Mouse (Mus musculus) liver, embryonic 15.5 days (tissue): ENCODE results near the gene Fam120a. TPM values are rescaled to one million over a fixed set of nuclear protein-coding genes. Genes with fewer than 3 reads are reported as not detected.

Source experiments
- ATAC-seq: fragments of 200-750 bp; cut with Nextera tagmentation; 2 replicates; pipeline ENCODE4 v1.8.0; 2017; ENCODE audit warnings: moderate number of reproducible peaks, mild to moderate bottlenecking, moderate library complexity; ENCODE audit not compliant: insufficient read depth
- H3K27ac ChIP-seq: fragments of 300-500 bp; sonication (generic); replicated peaks from 2 replicates; pipeline ENCODE4 v1.5.1; 2015; ENCODE audit warnings: mild to moderate bottlenecking, inconsistent platforms
- H3K27me3 ChIP-seq: fragments of 300-500 bp; sonication (generic); 2 replicates; pipeline ENCODE4 v1.6.1; 2015; ENCODE audit warnings: mild to moderate bottlenecking, inconsistent platforms
- H3K36me3 ChIP-seq: fragments of 300-500 bp; sonication (generic); replicated peaks from 2 replicates; pipeline ENCODE4 v1.6.1; 2015; ENCODE audit warnings: moderate library complexity, mild to moderate bottlenecking, inconsistent platforms
- H3K4me1 ChIP-seq: fragments of 300-500 bp; sonication (generic); replicated peaks from 2 replicates; pipeline ENCODE4 v1.6.1; 2015; ENCODE audit warnings: inconsistent platforms
- H3K4me2 ChIP-seq: fragments of 300-500 bp; sonication (generic); 2 replicates; pipeline ENCODE4 v1.6.1; 2015; ENCODE audit warnings: moderate library complexity, mild to moderate bottlenecking, inconsistent platforms
- H3K4me3 ChIP-seq: fragments of 300-500 bp; sonication (generic); replicated peaks from 2 replicates; pipeline ENCODE4 v1.5.1; 2015; ENCODE audit warnings: mild to moderate bottlenecking, inconsistent platforms
- H3K9ac ChIP-seq: fragments of 300-500 bp; sonication (generic); 2 replicates; pipeline ENCODE4 v1.6.1; 2015; ENCODE audit warnings: moderate library complexity, mild to moderate bottlenecking, inconsistent platforms
- H3K9me3 ChIP-seq: fragments of 300-500 bp; sonication (generic); replicated peaks from 2 replicates; pipeline ENCODE4 v1.6.1; 2016; ENCODE audit warnings: inconsistent platforms
- WGBS: fragments of 180-500 bp; shearing (Covaris S2); methylation state at CpG from one replicate; pipeline ENCODE4 v1.1.7; 2015; ENCODE audit warnings: mixed read lengths; ENCODE audit not compliant: insufficient replicate concordance; 5-methylcytosine and 5-hydroxymethylcytosine counted together
- polyA plus RNA-seq: library from polyadenylated mRNA; unstranded; fragments of >200 nt; fragmentation: Nextera tagmentation; extraction: Ambion mirVana; gene quantifications from 2 replicates; pipeline ENCODE4 v1.2.1, GENCODE M21; 2015

Gene Fam120a
- polyA plus RNA-seq, 1 experiment from 2014 or later, result 13.3 TPM

DNA sequence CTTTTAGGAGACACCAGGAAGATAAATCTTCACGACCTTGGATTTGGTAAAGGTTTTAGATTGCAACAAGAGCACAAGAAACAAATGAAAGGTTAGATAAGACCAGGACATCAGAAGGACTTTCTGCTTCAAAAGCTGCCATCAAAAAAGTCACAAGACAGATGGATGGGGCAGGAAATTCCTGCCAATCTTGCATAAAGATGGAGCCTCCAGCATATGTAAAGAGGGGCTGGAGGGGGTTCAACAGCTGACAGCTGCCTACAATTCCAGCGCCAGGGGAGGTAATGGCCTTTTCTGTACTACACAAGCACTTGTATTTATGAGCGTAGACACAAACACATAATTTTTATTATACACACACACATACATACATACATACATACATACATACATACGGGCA is 138.0 kb downstream of the Fam120a start:
- Histone ChIP-seq H3K4me3 (no peak overlapping the region), H3K9ac (no peak overlapping the region), H3K9me3 (no peaks in the 10 kb centered on the region), H3K27ac (no peak overlapping the region), H3K27me3 (no peaks in the 10 kb centered on the region), H3K36me3 (peaks cover 59% of the 10 kb centered on the region), H3K4me1 (no peaks in the 10 kb centered on the region), H3K4me2 (no peak overlapping the region)
- ATAC-seq, result no peak
- 68% methylated on average over 4 of the region's 4 CpGs for WGBS

Other genes with a start within 250 kb of the Fam120a start
- 1.7 and 2.0 TPM in 2 replicates for gene Phf2, start 96.9 kb downstream of the Fam120a start, polyA plus RNA-seq
- gene Wnk2, start 180.0 kb upstream of the Fam120a start, polyA plus RNA-seq, result 0.10 and 0.21 TPM in 2 replicates
- 48.7 and 57.1 TPM in 2 replicates for gene Ninj1, start 219.5 kb upstream of the Fam120a start, polyA plus RNA-seq
- gene Card19, start 248.0 kb upstream of the Fam120a start, polyA plus RNA-seq, result 15.0 and 16.7 TPM in 2 replicates